Mouse (Mus musculus): Measurements from ENCODE around the gene Ttll6. TPM values are rescaled to one million over a fixed set of nuclear protein-coding genes. Genes with fewer than 3 reads are reported as not detected.
A peak's percentile ranks its signal among the peaks of the same experiment; 100 is the strongest.
"Not testable (repeated sequence)": the region's sequence is repeated elsewhere in the genome, so short reads cannot be mapped to it uniquely, and the experiment has no call there.

Gene Ttll6
- polyA plus RNA-seq, 1 experiment from 2014 or later: 0.04 TPM

DNA sequence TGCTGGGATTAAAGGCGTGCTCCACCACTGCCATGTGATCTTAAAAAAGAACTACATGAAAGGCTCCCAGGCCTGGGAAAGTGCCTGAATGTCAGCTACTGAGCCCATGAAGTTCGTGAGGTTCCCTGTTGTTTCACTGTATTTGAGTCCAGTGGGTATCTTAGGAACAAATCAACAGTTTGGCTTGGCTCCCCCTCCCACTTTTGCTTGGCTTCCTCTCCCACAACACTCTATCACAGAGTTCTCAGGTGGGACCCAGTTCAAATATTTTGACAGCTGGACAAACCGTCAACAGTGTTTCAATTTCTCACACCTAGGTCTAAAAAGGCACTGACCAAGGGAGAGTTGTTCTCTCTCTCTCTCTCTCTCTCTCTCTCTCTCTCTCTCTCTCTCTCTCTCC, 14.2 kb upstream of the Ttll6 start:
- H3K9ac ChIP-seq (replicated peaks): no peak overlapping the region
- no peaks in the 10 kb centered on the region for H3K9me3 ChIP-seq
- H3K4me1 ChIP-seq (replicated peaks): peaks cover 6% of the 10 kb centered on the region
- H3K27ac ChIP-seq: no peak overlapping the region
- H3K4me3 ChIP-seq (replicated peaks): no peak overlapping the region
- 73% methylated on average over 3 of the region's 3 CpGs for WGBS
- no peak for ATAC-seq
- H3K36me3 ChIP-seq: no peaks in the 10 kb centered on the region
- H3K27me3 ChIP-seq: peaks cover 32% of the 10 kb centered on the region
- no peak overlapping the region for H3K4me2 ChIP-seq (replicated peaks)

DNA sequence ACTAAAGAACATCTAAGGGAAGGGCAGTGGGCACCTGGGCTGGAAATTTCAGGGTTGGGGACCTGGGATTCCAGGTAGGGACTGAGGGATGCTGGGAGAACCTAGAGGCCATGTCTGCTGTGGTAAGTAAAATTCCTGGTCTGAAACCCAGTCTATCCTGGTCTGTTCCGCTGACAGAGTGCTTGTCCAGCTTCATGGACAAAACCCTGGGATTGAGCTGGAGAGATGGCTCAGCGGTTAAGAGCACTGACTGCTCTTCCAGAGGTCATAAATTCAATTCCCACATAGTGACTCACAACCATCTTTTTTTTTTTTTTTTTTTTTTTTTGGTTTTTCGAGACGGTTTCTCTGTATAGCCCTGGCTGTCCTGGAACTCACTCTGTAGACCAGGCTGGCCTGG, 10.8 kb upstream of the Ttll6 start:
- peaks cover 54% of the 10 kb centered on the region for H3K27me3 ChIP-seq
- not testable (repeated sequence) for H3K9ac ChIP-seq (replicated peaks); H3K4me2 ChIP-seq (replicated peaks); H3K9me3 ChIP-seq; H3K4me1 ChIP-seq (replicated peaks); ATAC-seq; H3K36me3 ChIP-seq; H3K4me3 ChIP-seq (replicated peaks); H3K27ac ChIP-seq
- WGBS: 78% methylated on average over 4 of the region's 4 CpGs

DNA sequence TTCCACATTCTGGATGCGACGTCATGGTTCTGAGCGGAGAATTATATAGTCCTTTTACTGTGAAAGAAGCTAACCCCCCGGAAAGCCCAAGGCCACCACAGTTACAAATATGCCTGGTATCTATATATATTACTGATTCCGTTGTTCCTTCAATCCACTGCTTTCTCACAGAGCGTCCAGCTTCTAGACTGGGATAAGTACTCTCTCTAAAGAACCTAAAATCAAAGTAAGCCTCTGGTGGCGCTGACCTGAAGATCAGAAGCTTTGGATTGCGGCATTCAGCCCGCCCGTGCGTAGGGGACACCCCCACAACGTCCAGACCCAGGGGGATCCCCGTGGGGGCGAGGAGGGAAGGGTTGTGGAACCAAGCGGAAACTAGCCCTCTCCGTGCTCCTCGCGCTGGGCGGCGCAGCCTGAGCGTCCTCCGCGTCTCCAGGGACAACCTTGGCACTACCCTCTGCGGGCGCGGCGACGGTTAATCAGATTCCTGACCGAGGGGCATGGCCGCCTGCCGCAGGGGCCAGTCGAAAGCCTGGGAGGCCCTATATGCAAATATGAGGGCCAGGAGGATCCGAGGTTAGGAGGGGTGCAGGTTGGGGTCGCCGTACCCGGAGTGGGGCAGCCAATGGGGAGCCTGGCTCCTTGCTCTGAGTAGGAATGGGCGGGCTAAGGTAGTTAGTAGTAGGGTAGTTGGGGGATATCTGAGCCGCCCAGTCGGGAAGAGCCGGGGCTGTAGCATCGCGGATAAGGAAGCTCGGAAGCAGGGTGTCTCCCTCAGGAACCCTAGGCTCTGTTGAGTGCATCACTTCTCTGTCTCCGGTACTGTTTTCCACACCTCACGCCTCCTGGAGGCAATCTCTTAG, 9.3 kb upstream of the Ttll6 start:
- 2% methylated on average over 45 of the region's 45 CpGs for WGBS
- Histone ChIP-seq H3K9ac (replicated peaks) (peak overlapping the region; percentile 44; the same call in 1 of the 2 replicates), H3K27ac (no peak overlapping the region), H3K36me3 (no peaks in the 10 kb centered on the region), H3K4me1 (replicated peaks) (peaks cover 9% of the 10 kb centered on the region), H3K27me3 (peaks cover 54% of the 10 kb centered on the region), H3K9me3 (no peaks in the 10 kb centered on the region), H3K4me3 (replicated peaks) (peak overlapping the region; percentile 41), H3K4me2 (replicated peaks) (peak overlapping the region; percentile 74)
- ATAC-seq: peak; percentile 66

DNA sequence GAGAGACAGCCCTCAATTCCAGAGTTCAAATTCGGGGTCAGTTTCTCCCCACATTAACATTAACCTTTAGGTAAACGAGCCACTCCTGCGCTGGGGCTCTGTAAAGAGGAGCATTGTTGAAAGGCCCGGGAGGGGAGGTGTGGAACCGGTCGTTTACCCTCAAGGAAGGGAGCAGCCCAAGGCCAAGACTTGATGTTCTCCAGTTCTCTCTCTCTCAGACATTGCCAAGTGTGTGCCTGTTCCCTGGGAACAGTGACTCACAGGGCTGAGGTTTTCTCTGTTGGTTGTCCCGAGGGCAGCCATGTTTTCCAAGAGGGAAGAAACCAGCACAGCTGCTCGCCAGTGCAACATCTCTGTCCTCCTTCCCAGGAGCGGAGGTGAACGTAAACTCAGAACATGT, 3.0 kb upstream of the Ttll6 start:
- H3K36me3 ChIP-seq: no peaks in the 10 kb centered on the region
- H3K9ac ChIP-seq (replicated peaks): no peak overlapping the region
- no peak overlapping the region for H3K27ac ChIP-seq
- ATAC-seq: no peak
- no peaks in the 10 kb centered on the region for H3K9me3 ChIP-seq
- H3K4me3 ChIP-seq (replicated peaks): no peak overlapping the region
- H3K4me2 ChIP-seq (replicated peaks): no peak overlapping the region
- WGBS: 78% methylated on average over 10 of the region's 10 CpGs
- peaks cover 6% of the 10 kb centered on the region; the same call in 1 of the 2 replicates for H3K4me1 ChIP-seq (replicated peaks)
- H3K27me3 ChIP-seq: peaks cover 31% of the 10 kb centered on the region

DNA sequence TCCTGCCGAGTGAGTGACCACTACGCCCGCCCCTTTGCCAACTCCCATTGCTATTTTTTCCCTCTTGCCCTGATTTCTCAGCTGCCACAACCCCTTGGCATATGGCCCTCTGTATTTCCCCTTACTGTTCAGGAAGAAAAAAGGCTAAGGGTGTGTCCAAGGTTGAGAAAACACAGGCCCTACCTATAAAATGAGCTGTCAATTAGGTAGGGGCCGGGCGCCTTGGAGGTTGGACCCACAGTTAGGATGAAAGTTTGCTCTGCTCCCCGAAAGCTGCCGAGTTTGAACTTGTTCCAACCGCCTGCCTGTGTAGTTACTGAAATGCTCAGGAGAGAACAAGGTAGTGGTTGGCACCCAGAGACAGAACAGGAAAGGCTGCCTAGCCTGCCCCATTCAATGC, 2.3 kb downstream of the Ttll6 start:
- no peaks in the 10 kb centered on the region for H3K36me3 ChIP-seq
- H3K4me1 ChIP-seq (replicated peaks): peaks cover 6% of the 10 kb centered on the region; the same call in 1 of the 2 replicates
- H3K9ac ChIP-seq (replicated peaks): no peak overlapping the region
- no peak overlapping the region for H3K4me2 ChIP-seq (replicated peaks)
- H3K4me3 ChIP-seq (replicated peaks): no peak overlapping the region
- H3K27me3 ChIP-seq: peaks cover 32% of the 10 kb centered on the region
- H3K27ac ChIP-seq: no peak overlapping the region
- 89% methylated on average over 8 of the region's 8 CpGs for WGBS
- H3K9me3 ChIP-seq: no peaks in the 10 kb centered on the region
- ATAC-seq: no peak

DNA sequence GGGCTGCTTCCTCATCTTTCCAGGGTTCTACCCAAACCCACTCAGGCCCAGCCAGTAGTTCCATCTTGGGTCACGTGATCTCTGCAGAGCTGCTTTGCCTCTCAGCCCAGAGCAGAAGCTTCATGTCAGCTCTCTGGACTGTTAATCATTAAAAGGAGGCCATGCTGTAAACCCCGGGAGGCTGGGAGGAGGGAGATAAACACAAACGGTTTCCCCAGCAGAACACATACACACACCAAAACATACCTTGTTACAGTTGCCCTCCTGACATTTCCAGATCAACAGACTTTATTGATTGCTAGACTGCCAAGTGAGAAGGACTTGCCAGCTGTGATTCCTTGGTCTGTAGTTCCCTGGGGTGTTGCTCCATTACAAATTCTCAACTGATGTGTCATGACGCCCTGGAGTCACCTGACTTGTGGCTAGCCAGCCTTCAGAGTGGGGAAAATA, 7.2 kb downstream of the Ttll6 start:
- H3K9ac ChIP-seq (replicated peaks): no peak overlapping the region
- ATAC-seq: no peak
- 51% methylated on average over 4 of the region's 4 CpGs for WGBS
- peaks cover 6% of the 10 kb centered on the region; the same call in 1 of the 2 replicates for H3K4me1 ChIP-seq (replicated peaks)
- H3K4me2 ChIP-seq (replicated peaks): no peak overlapping the region
- no peaks in the 10 kb centered on the region for H3K9me3 ChIP-seq
- no peaks in the 10 kb centered on the region for H3K36me3 ChIP-seq
- no peak overlapping the region for H3K27ac ChIP-seq
- H3K4me3 ChIP-seq (replicated peaks): no peak overlapping the region
- H3K27me3 ChIP-seq: peaks cover 28% of the 10 kb centered on the region

DNA sequence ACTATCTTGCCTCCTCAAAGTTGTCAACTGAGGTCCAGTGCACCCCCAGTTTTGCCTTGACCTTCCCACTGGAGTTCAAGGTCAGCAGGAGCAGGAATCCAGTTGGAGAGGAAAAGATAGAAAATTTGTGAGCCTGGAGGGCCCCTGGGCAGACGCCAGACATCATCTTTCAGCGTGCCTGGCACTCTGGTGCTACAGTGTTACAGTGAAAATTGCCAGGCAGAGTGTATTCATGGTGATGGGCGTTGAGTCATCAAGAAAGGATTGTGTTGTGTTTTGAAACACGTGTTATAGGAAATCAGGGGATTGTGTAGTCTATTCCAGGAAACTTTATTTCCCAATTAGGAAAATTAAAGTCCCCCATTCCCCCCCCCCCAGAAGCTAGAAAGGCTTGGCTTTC, 10.2 kb downstream of the Ttll6 start:
- H3K4me3 ChIP-seq (replicated peaks): no peak overlapping the region
- peaks cover 52% of the 10 kb centered on the region for H3K27me3 ChIP-seq
- no peak overlapping the region for H3K4me2 ChIP-seq (replicated peaks)
- no peak overlapping the region for H3K9ac ChIP-seq (replicated peaks)
- no peak for ATAC-seq
- H3K27ac ChIP-seq: no peak overlapping the region
- WGBS: 66% methylated on average over 4 of the region's 4 CpGs
- no peaks in the 10 kb centered on the region for H3K9me3 ChIP-seq
- H3K36me3 ChIP-seq: no peaks in the 10 kb centered on the region
- H3K4me1 ChIP-seq (replicated peaks): peaks cover 9% of the 10 kb centered on the region; the same call in 1 of the 2 replicates

DNA sequence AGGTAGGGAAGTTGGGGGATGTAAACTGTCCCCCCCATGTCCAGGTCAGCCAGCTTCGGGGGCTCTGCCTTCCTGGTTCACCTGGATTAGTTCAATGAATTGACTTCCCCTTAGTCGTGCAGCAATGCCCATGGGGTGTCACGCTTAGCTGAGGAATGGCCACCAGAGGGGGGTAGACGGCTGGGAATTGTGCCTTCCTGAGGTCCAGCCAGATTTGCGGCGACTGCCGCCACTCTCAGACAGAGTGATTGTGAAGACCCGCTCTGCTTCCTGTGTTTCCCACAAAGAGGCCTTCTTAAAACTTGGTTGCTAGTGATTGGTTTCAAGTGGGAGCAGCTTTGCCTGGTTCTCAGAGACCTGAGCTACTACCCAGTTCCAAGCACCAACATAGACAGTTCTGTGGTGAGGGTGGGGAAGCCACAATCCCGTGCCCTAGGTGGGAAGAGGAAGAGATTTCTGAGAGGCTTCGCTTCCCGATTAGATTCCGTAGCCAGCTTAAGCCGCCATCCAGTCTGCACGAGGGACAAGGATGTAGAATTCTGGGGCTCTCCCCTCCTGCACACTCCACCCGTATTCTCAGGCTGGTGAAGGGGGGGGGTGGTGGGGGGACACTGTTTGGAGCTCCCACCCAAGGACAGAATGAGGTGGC, 12.2 kb downstream of the Ttll6 start:
- peak overlapping the region; percentile 48 for H3K9ac ChIP-seq (replicated peaks)
- WGBS: 2% methylated on average over 15 of the region's 15 CpGs

DNA sequence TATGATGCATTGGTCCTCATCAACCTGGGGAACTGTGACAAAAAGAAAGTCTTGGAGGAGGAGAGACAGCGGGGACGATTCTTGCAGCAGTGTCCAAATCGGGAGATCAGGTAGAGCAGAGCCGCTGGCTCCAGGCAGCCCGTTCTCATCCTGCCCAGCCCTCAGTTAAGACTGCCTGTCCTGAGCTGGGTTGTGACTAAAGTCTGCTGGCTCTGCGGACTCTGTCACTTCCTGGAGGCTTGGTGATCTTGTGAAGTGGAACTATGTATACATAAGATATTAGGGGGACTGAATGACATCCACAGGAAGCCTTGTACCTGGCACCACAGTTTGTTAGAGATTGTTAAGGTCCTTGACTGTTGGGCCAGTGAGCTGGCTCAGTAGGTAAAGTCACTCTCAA, 13.9 kb downstream of the Ttll6 start:
- no peak overlapping the region for H3K4me2 ChIP-seq (replicated peaks)
- WGBS: 79% methylated on average over 6 of the region's 6 CpGs
- no peak overlapping the region for H3K4me3 ChIP-seq (replicated peaks)
- no peak overlapping the region for H3K9ac ChIP-seq (replicated peaks)
- peaks cover 74% of the 10 kb centered on the region for H3K27me3 ChIP-seq
- no peak for ATAC-seq
- H3K36me3 ChIP-seq: no peaks in the 10 kb centered on the region
- no peak overlapping the region for H3K27ac ChIP-seq
- no peaks in the 10 kb centered on the region for H3K9me3 ChIP-seq
- H3K4me1 ChIP-seq (replicated peaks): peaks cover 9% of the 10 kb centered on the region; the same call in 1 of the 2 replicates

More for the DNA sequence above, 12.2 kb downstream of the Ttll6 start:
- H3K4me3 ChIP-seq (replicated peaks): no peak overlapping the region
- no peaks in the 10 kb centered on the region for H3K9me3 ChIP-seq
- H3K4me1 ChIP-seq (replicated peaks): peaks cover 9% of the 10 kb centered on the region; the same call in 1 of the 2 replicates
- no peaks in the 10 kb centered on the region for H3K36me3 ChIP-seq
- peak; percentile 79 for ATAC-seq
- H3K4me2 ChIP-seq (replicated peaks): peak overlapping the region; percentile 40
- H3K27me3 ChIP-seq: peaks cover 59% of the 10 kb centered on the region
- H3K27ac ChIP-seq: no peak overlapping the region

DNA sequence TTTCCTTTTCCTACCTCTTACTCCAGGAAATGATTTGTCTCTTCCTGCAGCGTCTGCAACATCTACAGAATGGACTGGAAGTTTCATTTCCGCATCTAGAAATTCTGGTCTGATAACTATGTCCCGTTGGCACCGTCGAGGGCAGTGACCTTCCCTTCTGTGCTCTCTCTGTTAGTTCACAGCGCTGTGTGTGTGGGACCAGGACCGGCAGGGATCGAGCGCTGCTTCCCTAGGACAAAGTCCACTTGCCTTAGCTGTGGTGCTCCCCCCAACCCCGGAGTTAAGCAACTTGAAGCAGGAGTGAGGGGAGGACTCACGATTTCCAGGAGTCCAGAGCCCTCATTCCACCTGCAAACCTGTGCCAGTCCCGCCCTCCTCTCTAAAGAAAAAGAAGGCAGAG, 31.2 kb downstream of the Ttll6 start:
- peaks cover 84% of the 10 kb centered on the region for H3K27me3 ChIP-seq
- H3K9ac ChIP-seq (replicated peaks): no peak overlapping the region
- no peak overlapping the region for H3K4me2 ChIP-seq (replicated peaks)
- ATAC-seq: no peak
- H3K27ac ChIP-seq: no peak overlapping the region
- no peaks in the 10 kb centered on the region for H3K36me3 ChIP-seq
- no peaks in the 10 kb centered on the region for H3K9me3 ChIP-seq
- no peaks in the 10 kb centered on the region for H3K4me1 ChIP-seq (replicated peaks)
- 70% methylated on average over 12 of the region's 12 CpGs for WGBS
- no peak overlapping the region for H3K4me3 ChIP-seq (replicated peaks)

DNA sequence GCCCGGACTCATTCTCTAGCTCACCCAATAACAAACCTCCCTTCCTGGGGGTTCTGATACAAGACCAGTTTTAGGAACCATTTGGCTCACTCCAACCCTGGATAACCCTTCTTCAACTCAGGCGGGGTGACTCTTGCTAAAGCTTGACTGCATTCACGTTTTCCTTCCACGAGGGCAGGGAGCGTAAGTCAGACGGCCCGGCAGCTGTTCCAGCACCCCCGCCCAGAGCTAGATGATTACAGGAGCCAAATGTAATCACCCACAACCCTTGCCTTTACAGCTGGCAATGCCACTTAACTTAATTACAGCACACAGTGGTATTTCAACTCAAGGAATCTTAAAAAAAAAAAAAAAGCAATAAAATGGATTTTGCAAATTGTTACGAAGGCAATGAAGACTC, 34.5 kb downstream of the Ttll6 start:
- Histone ChIP-seq H3K27me3 (peaks cover 99% of the 10 kb centered on the region), H3K9me3 (no peaks in the 10 kb centered on the region), H3K9ac (replicated peaks) (no peak overlapping the region), H3K27ac (no peak overlapping the region), H3K36me3 (no peaks in the 10 kb centered on the region), H3K4me2 (replicated peaks) (no peak overlapping the region), H3K4me3 (replicated peaks) (no peak overlapping the region), H3K4me1 (replicated peaks) (no peaks in the 10 kb centered on the region)
- no peak for ATAC-seq
- 36% methylated on average over 9 of the region's 9 CpGs for WGBS

DNA sequence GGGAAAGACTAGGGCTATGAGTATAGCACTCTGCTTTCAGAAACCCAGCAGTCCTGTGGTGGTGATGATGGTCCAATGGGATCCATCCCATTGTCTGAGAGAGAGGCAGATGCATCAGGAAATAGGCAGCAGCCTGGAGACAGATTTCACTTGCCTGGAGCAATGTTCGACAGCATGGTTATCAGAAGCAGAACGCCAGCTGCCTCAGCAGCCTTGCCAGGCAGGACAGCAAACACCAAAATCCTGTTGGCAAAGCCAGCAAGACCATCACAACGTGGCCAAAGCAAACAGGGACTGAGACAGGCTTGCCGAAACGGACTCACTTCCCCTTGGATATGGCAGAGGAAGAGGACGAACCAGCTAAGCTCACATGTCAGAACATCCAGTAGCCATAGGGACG, 35.4 kb downstream of the Ttll6 start:
- Histone ChIP-seq H3K27ac (no peak overlapping the region), H3K4me3 (replicated peaks) (no peak overlapping the region), H3K4me1 (replicated peaks) (no peaks in the 10 kb centered on the region), H3K9me3 (no peaks in the 10 kb centered on the region), H3K27me3 (peaks cover 100% of the 10 kb centered on the region), H3K36me3 (no peaks in the 10 kb centered on the region), H3K4me2 (replicated peaks) (no peak overlapping the region), H3K9ac (replicated peaks) (no peak overlapping the region)
- no peak for ATAC-seq
- 13% methylated on average over 7 of the region's 7 CpGs for WGBS
